Mouse (Mus musculus) MEL (cell line): ENCODE measurements around the gene 1500009C09Rik. TPM values are rescaled to one million over a fixed set of nuclear protein-coding genes. Genes with fewer than 3 reads are reported as not detected.

ENCODE experiments used
- DNase-seq: peaks from one replicate; pipeline ENCODE4 v3.0.0; 2011; ENCODE audit warnings: low read depth, low spot score
- H3K27ac ChIP-seq: 2 replicates; pipeline ENCODE4 v1.5.1; 2012; ENCODE audit warnings: low read depth, mild to moderate bottlenecking, control low read depth, low read length, moderate library complexity; ENCODE audit not compliant: control insufficient read depth
- H3K27me3 ChIP-seq, 2 experiments: fragments of 150-350 bp in 1 of 2; sonication (generic) in 1 of 2; 2 replicates each; pipeline ENCODE4 v1.6.1; 2012; ENCODE audit warnings: low read length in 2 of 2, mild to moderate bottlenecking in 2 of 2, improper control_type of control experiment in 1 of 2, moderate library complexity in 1 of 2; ENCODE audit not compliant: insufficient read depth in 2 of 2, control insufficient read depth in 1 of 2
- H3K36me3 ChIP-seq, 2 experiments: 2 replicates each; pipeline ENCODE4 v1.6.1; 2012 to 2014; ENCODE audit warnings: low read length in 2 of 2, improper control_type of control experiment in 1 of 2, inconsistent platforms in 1 of 2, mild to moderate bottlenecking in 1 of 2; ENCODE audit not compliant: insufficient read depth in 2 of 2, control insufficient read depth in 1 of 2
- H3K4me1 ChIP-seq, 2 experiments: fragments of 150-350 bp in 1 of 2; sonication (generic) in 1 of 2; 2 replicates each; pipeline ENCODE4 v1.6.1; 2012; ENCODE audit warnings: low read length in 2 of 2, improper control_type of control experiment in 1 of 2, mild to moderate bottlenecking in 1 of 2; ENCODE audit not compliant: insufficient read depth in 2 of 2, control insufficient read depth in 1 of 2
- H3K4me3 ChIP-seq, 2 experiments: fragments of 150-350 bp in 1 of 2; sonication (generic) in 1 of 2; 2 replicates each; pipeline ENCODE4 v1.5.1; 2012; ENCODE audit warnings: low read depth in 2 of 2, low read length in 2 of 2, mild to moderate bottlenecking in 2 of 2, moderate library complexity in 2 of 2, control low read depth in 1 of 2, improper control_type of control experiment in 1 of 2; ENCODE audit not compliant: control insufficient read depth in 1 of 2, insufficient read depth in 1 of 2
- H3K79me2 ChIP-seq: 2 replicates; pipeline ENCODE4 v1.6.1; 2012; ENCODE audit warnings: mild to moderate bottlenecking, low read length, moderate library complexity; ENCODE audit not compliant: control insufficient read depth, poor library complexity, insufficient read depth
- H3K9ac ChIP-seq: 2 replicates; pipeline ENCODE4 v1.6.1; 2012; ENCODE audit warnings: low read depth, mild to moderate bottlenecking, control low read depth, low read length, moderate library complexity; ENCODE audit not compliant: control insufficient read depth, poor library complexity, severe bottlenecking
- H3K9me3 ChIP-seq: fragments of 150-350 bp; sonication (generic); replicated peaks from 2 replicates; pipeline ENCODE4 v1.6.1; 2012; ENCODE audit warnings: mild to moderate bottlenecking, low read length, improper control_type of control experiment, moderate library complexity; ENCODE audit not compliant: insufficient read depth
- EP300 ChIP-seq, 2 experiments: IDR thresholded peaks; 2 replicates each; pipeline ENCODE4 v1.6.1; 2011; ENCODE audit warnings: improper control_type of control experiment in 2 of 2, low read length in 2 of 2, low read depth in 1 of 2, mild to moderate bottlenecking in 1 of 2
- GABPA ChIP-seq: IDR thresholded peaks from 2 replicates; pipeline ENCODE4 v1.6.1; 2012; ENCODE audit warnings: low read depth, mild to moderate bottlenecking, inconsistent platforms, low read length, improper control_type of control experiment, moderate library complexity
- HCFC1 ChIP-seq: IDR thresholded peaks from 2 replicates; pipeline ENCODE4 v1.6.1; 2012; ENCODE audit warnings: low read depth, mild to moderate bottlenecking, inconsistent platforms, low read length, improper control_type of control experiment, moderate library complexity
- JUND ChIP-seq: IDR thresholded peaks from 2 replicates; pipeline ENCODE4 v1.6.1; 2011; ENCODE audit warnings: low read depth, mild to moderate bottlenecking, improper control_type of control experiment, low read length
- KAT2A ChIP-seq: conservative IDR thresholded peaks from 2 replicates; pipeline ENCODE4 v1.6.1; 2012; ENCODE audit warnings: low read depth, low read length, improper control_type of control experiment, inconsistent platforms
- MAX ChIP-seq: IDR thresholded peaks from 2 replicates; pipeline ENCODE4 v1.6.1; 2011; ENCODE audit warnings: low read length, improper control_type of control experiment
- MEF2A ChIP-seq: IDR thresholded peaks from 2 replicates; pipeline ENCODE4 v1.6.1; 2014; ENCODE audit warnings: low read depth, mild to moderate bottlenecking, inconsistent platforms, low read length, improper control_type of control experiment; ENCODE audit not compliant: poor library complexity, insufficient replicate concordance, severe bottlenecking; ENCODE audit errors: extremely low read depth
- MXI1 ChIP-seq: IDR thresholded peaks from 2 replicates; pipeline ENCODE4 v1.6.1; 2011; ENCODE audit warnings: mild to moderate bottlenecking, low read depth, low read length, improper control_type of control experiment
- POLR2A ChIP-seq, 2 experiments: IDR thresholded peaks; 2 replicates each; pipeline ENCODE4 v1.6.1; 2011 to 2012; ENCODE audit warnings: low read length in 2 of 2, mild to moderate bottlenecking in 2 of 2, control low read depth in 1 of 2, improper control_type of control experiment in 1 of 2, low read depth in 1 of 2, moderate library complexity in 1 of 2; ENCODE audit not compliant: control insufficient read depth in 1 of 2, insufficient read depth in 1 of 2, poor library complexity in 1 of 2
- POLR2AphosphoS5 ChIP-seq: IDR thresholded peaks from 2 replicates; pipeline ENCODE4 v1.6.1; 2012; ENCODE audit warnings: low read depth, borderline replicate concordance, mild to moderate bottlenecking, inconsistent platforms, low read length, moderate library complexity, mixed read lengths
- SMC3 ChIP-seq: IDR thresholded peaks from 2 replicates; pipeline ENCODE4 v1.6.1; 2011; ENCODE audit warnings: low read depth, low read length, improper control_type of control experiment
- TBP ChIP-seq: IDR thresholded peaks from 2 replicates; pipeline ENCODE4 v1.8.0; 2011; ENCODE audit warnings: low read depth, low read length, improper control_type of control experiment
- TCF12 ChIP-seq: IDR thresholded peaks from 2 replicates; pipeline ENCODE4 v1.6.1; 2014; ENCODE audit warnings: low read depth, mild to moderate bottlenecking, inconsistent platforms, low read length, improper control_type of control experiment, moderate library complexity
- ZC3H11A ChIP-seq: IDR thresholded peaks from 2 replicates; pipeline ENCODE4 v1.6.1; 2012; ENCODE audit warnings: low read depth, mild to moderate bottlenecking, inconsistent platforms, low read length, improper control_type of control experiment
- ZMIZ1 ChIP-seq: IDR thresholded peaks from 2 replicates; pipeline ENCODE4 v1.6.1; 2012; ENCODE audit warnings: low read depth, mild to moderate bottlenecking, inconsistent platforms, low read length, improper control_type of control experiment, moderate library complexity
- ZNF384 ChIP-seq: IDR thresholded peaks from 2 replicates; pipeline ENCODE4 v1.6.1; 2012; ENCODE audit warnings: low read depth, mild to moderate bottlenecking, inconsistent platforms, low read length, improper control_type of control experiment
- polyA plus RNA-seq, 2 experiments: library from polyadenylated mRNA; stranded (reverse) in 1 of 2; unstranded in 1 of 2; fragments of >175 nt in 1 of 2; fragments of >200 nt in 1 of 2; gene quantifications; 2 replicates each; pipeline versions ENCODE4 v1.2.1 to v1.2.4; 2012; ENCODE audit warnings: low replicate concordance in 2 of 2, low read depth in 1 of 2; ENCODE audit not compliant: insufficient read length in 2 of 2, insufficient read depth in 1 of 2, missing spikeins in 1 of 2
- total RNA-seq: library from RNA; depleted of rRNA; stranded (reverse); fragments of 300-350 nt; gene quantifications from 2 replicates; pipeline ENCODE4 v1.2.3, GENCODE M21; 2012

Gene 1500009C09Rik
- total and polyA plus RNA-seq, 3 experiments, result not detected

- TF ChIP-seq TBP, result no peak
- no peak for TF ChIP-seq KAT2A
- TF ChIP-seq GABPA, result no peak
- no peak for TF ChIP-seq POLR2A (IDR thresholded peaks at IDR 0.05; ENCODE audit: control insufficient read depth in 1 of 2, insufficient read depth in 1 of 2, low read depth in 1 of 2, low read length in 2 of 2, poor library complexity in 1 of 2)
- TF ChIP-seq, all 39 proteins: peak for 0
Measured at GRCm38 (mm10) chr15:82217980-82218379, 34.2 kb upstream of the 1500009C09Rik start (continued).

GRCm38 (mm10) chr15:82218778-82219666 lies 33.2 kb upstream of the 1500009C09Rik start:
- DNase-seq, result no peak
- Histone ChIP-seq H3K27ac (no peak overlapping the region), H3K4me3 (no peak overlapping the region), H3K9me3 (no peaks in the 10 kb centered on the region), H3K27me3 (no peaks in the 10 kb centered on the region), H3K9ac (no peak overlapping the region), H3K4me1 (peaks cover 0 to 4% of the 10 kb centered on the region in 2 experiments; a peak in 2 of 4 replicates)
- TF ChIP-seq ZNF384 (no peak), TBP (no peak), KAT2A (no peak), MAX (no peak), ZC3H11A (no peak), SMC3 (no peak), MEF2A (no peak), MXI1 (no peak), POLR2A (IDR thresholded peaks at IDR 0.05; ENCODE audit: control insufficient read depth in 1 of 2, insufficient read depth in 1 of 2, low read depth in 1 of 2, low read length in 2 of 2, poor library complexity in 1 of 2) (no peak), JUND (no peak), ZMIZ1 (no peak), EP300 (IDR thresholded peaks at IDR 0.05; ENCODE audit: low read depth in 1 of 2, low read length in 2 of 2) (no peak), TCF12 (no peak), POLR2AphosphoS5 (no peak), HCFC1 (no peak)
- TF ChIP-seq, all 39 proteins: peak for 0
- H3K36me3 ChIP-seq, result 0 out of 4 replicates have a peak, but pooled peaks cover 0 to 2% of the 10 kb centered on the region in 2 experiments
- no peaks in the 10 kb centered on the region for H3K79me2 ChIP-seq
